Comparison of ENCODE assay signal across 15 mouse cellular contexts in the genomic region with DNA sequence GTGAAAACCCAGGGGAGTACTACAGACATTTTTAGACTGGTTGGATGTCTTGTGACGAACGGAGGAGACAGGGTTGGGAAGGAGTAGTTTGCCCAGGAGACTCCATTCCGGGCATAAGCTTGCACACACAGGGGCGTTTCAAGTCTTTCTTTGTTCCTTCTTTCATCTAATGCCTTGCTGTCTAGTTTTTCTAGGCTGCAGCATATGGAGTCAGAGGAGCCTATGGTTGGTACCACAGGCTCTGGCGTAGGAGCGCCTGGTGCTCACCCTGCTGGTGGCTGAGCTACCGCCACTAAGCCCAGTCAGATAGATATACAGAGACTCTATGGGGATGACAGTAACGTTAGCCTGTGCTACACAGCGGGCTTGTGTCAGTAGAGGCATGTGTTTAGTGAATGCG. TPM values are rescaled to one million over a fixed set of nuclear protein-coding genes. Genes with fewer than 3 reads are reported as not detected.
DNase-seq lines count a peak whose midpoint lies in the region; ATAC-seq and TF ChIP-seq lines count a peak whose summit lies in the region.
"Had no signal": no experiment of that assay in that cellular context is flagged by ENCODE, and none has a peak within 500 bp of the region (broad histone marks: within the 10 kb centered on the region; RNA-seq: fewer than 3 reads in every experiment).

No protein-coding gene starts in this region.

- 84% methylated on average over 10 of the region's 10 CpGs for WGBS in liver, embryonic 11.5 days
- WGBS in hindbrain, postnatal 0 days: 80% methylated on average over 10 of the region's 10 CpGs
- 81% methylated on average over 10 of the region's 10 CpGs for WGBS in neural tube, embryonic 14.5 days

- H3K9me3 ChIP-seq in liver, embryonic 11.5 days (ENCODE audit: control insufficient read depth, low read length): no peaks in the 10 kb centered on the region
- H3K9me3 ChIP-seq in hindbrain, postnatal 0 days (ENCODE audit: low read length): no peaks in the 10 kb centered on the region
- no peaks in the 10 kb centered on the region for H3K9me3 ChIP-seq in neural tube, embryonic 14.5 days (ENCODE audit: control insufficient read depth, low read length)
- H3K9me3 ChIP-seq: stomach, embryonic 15.5 days had no signal

- no peak for TF ChIP-seq CTCF in hindbrain, postnatal 0 days (IDR thresholded peaks at IDR 0.05; ENCODE audit: low read depth)

- H3K4me1 ChIP-seq in liver, embryonic 11.5 days (replicated peaks; ENCODE audit: control insufficient read depth, insufficient read depth, low read length): peaks cover 3% of the 10 kb centered on the region
- H3K4me1 ChIP-seq in hindbrain, postnatal 0 days (ENCODE audit: insufficient read depth, low read length): no peaks in the 10 kb centered on the region
- peaks cover 8% of the 10 kb centered on the region; the same call in 1 of the 2 replicates for H3K4me1 ChIP-seq in neural tube, embryonic 14.5 days (ENCODE audit: control insufficient read depth, insufficient read depth, low read length)

- H3K27ac ChIP-seq in liver, embryonic 11.5 days (ENCODE audit: low read depth, low read length): no peak overlapping the region
- H3K27ac ChIP-seq in hindbrain, postnatal 0 days: no peak overlapping the region
- H3K27ac ChIP-seq in neural tube, embryonic 14.5 days (ENCODE audit: low read depth, low read length): 0 out of 2 replicates have a peak overlapping the region, but pooled peaks have one; percentile 4
- H3K27ac ChIP-seq: stomach, embryonic 15.5 days had no signal

- H3K9ac ChIP-seq in liver, embryonic 11.5 days (ENCODE audit: low read depth, low read length): no peak overlapping the region
- no peak overlapping the region for H3K9ac ChIP-seq in hindbrain, postnatal 0 days (replicated peaks; ENCODE audit: low read length)
- H3K9ac ChIP-seq in neural tube, embryonic 14.5 days (replicated peaks; ENCODE audit: low read depth, low read length): no peak overlapping the region
- H3K9ac ChIP-seq: stomach, embryonic 15.5 days had no signal

- ATAC-seq in liver, embryonic 11.5 days (replicated peaks; ENCODE audit: low FRiP score): 0 out of 2 replicates have a peak, but pooled peaks have one; percentile 54
- peak; percentile 59; the same call in 1 of the 2 replicates for ATAC-seq in hindbrain, postnatal 0 days
- ATAC-seq in neural tube, embryonic 14.5 days (ENCODE audit: low read depth): peak; percentile 65; the same call in 1 of the 2 replicates
- no peak for ATAC-seq in granulocyte monocyte progenitor cell, adult 5-6 weeks (replicated peaks; ENCODE audit: poor library complexity, severe bottlenecking)
- no peak for ATAC-seq in inflammation-experienced regulatory T-cells, adult 6 months

- no peaks in the 10 kb centered on the region for H3K36me3 ChIP-seq in liver, embryonic 11.5 days (ENCODE audit: control insufficient read depth, insufficient read depth, low read length)
- H3K36me3 ChIP-seq in hindbrain, postnatal 0 days (ENCODE audit: insufficient read depth, low read length): no peaks in the 10 kb centered on the region
- H3K36me3 ChIP-seq in neural tube, embryonic 14.5 days (ENCODE audit: control insufficient read depth, insufficient read depth, low read length): no peaks in the 10 kb centered on the region
- H3K36me3 ChIP-seq: stomach, embryonic 15.5 days had no signal

- H3K4me2 ChIP-seq in liver, embryonic 11.5 days: no peak overlapping the region
- no peak overlapping the region for H3K4me2 ChIP-seq in hindbrain, postnatal 0 days (ENCODE audit: low read depth, low read length)
- H3K4me2 ChIP-seq in neural tube, embryonic 14.5 days (ENCODE audit: low read depth, low read length): no peak overlapping the region
- H3K4me2 ChIP-seq: stomach, embryonic 15.5 days had no signal

- H3K4me3 ChIP-seq in liver, embryonic 11.5 days (ENCODE audit: low read depth, low read length): no peak overlapping the region
- H3K4me3 ChIP-seq in hindbrain, postnatal 0 days (ENCODE audit: low read length): no peak overlapping the region
- no peak overlapping the region for H3K4me3 ChIP-seq in neural tube, embryonic 14.5 days (ENCODE audit: low read depth, low read length)
- H3K4me3 ChIP-seq: stomach, embryonic 15.5 days had no signal

- peak; percentile 8 to 37 for DNase-seq in frontal cortex, adult 2 months (ENCODE audit: extremely low spot score in 1 of 2, low spot score in 1 of 2)
- DNase-seq in frontal cortex, postnatal 14 days (ENCODE audit: low spot score in 2 of 2): no peak
- DNase-seq in liver, embryonic 11.5 days (ENCODE audit: low spot score): no peak
- DNase-seq in liver: no peak
- DNase-seq in hindbrain, postnatal 0 days (ENCODE audit: low spot score): no peak
- DNase-seq: adrenal gland, postnatal 10 days; cerebellum, adult 9-10 months; heart, adult 18-20 months; kidney, postnatal 36 days; lung, adult 2 months; retina, postnatal 1 day had no signal

- no peaks in the 10 kb centered on the region for H3K27me3 ChIP-seq in liver, embryonic 11.5 days (replicated peaks; ENCODE audit: control insufficient read depth, insufficient read depth, low read length)
- H3K27me3 ChIP-seq in hindbrain, postnatal 0 days (ENCODE audit: insufficient read depth, low read length): no peaks in the 10 kb centered on the region
- H3K27me3 ChIP-seq in neural tube, embryonic 14.5 days (ENCODE audit: control insufficient read depth, insufficient read depth, low read length): no peaks in the 10 kb centered on the region
- H3K27me3 ChIP-seq: stomach, embryonic 15.5 days had no signal

RNA-seq across cellular contexts. Expression of gene Mboat2, which starts 42.0 kb away (rescaled TPM):
- polyA plus RNA-seq in frontal cortex, adult 2 months (2012; rRNA removed): 33.3 and 33.8 TPM in 2 replicates
- polyA plus RNA-seq in liver, embryonic 11.5 days (2014; fragmentation: Nextera tagmentation; extraction: Ambion mirVana): 16.0 and 18.1 TPM in 2 replicates
- 60.2 and 67.7 TPM in 2 replicates for total RNA-seq in hindbrain, postnatal 0 days (2014; rRNA removed)
- 73.0 and 77.0 TPM in 2 replicates for polyA plus RNA-seq in hindbrain, postnatal 0 days (2015; fragmentation: Nextera tagmentation; extraction: Ambion mirVana)
- polyA plus RNA-seq in neural tube, embryonic 14.5 days (2014; fragmentation: Nextera tagmentation; extraction: Ambion mirVana): 80.5 and 93.8 TPM in 2 replicates
- total RNA-seq in granulocyte monocyte progenitor cell, adult 5-6 weeks (2014; fragmentation: Nextera tagmentation): 0.39 and 0.70 TPM in 2 replicates
- 0.47 and 0.98 TPM in 2 replicates for total RNA-seq in granulocyte monocyte progenitor cell, adult 5-6 weeks (2017)
- not detected for polyA plus RNA-seq in inflammation-experienced regulatory T-cells, adult 6 months (2017; shearing (Covaris generic))

Comparison
In these comparisons a context has a peak if more than half of its experiments do, and no peak if none do; other contexts are left out.
1. DNase-seq: peak in frontal cortex, adult 2 months (2 of 2); none in frontal cortex, postnatal 14 days (0 of 2), liver, embryonic 11.5 days (single experiment), liver (single experiment) and hindbrain, postnatal 0 days (single experiment).
2. ATAC-seq: peak in liver, embryonic 11.5 days (single experiment), hindbrain, postnatal 0 days (single experiment) and neural tube, embryonic 14.5 days (single experiment); none in granulocyte monocyte progenitor cell, adult 5-6 weeks (single experiment) and inflammation-experienced regulatory T-cells, adult 6 months (single experiment).
3. RNA of gene Mboat2, which starts 42.0 kb away (polyA plus RNA-seq): 80.5 to 93.8 TPM in neural tube, embryonic 14.5 days, 73.0 to 77.0 TPM in hindbrain, postnatal 0 days, 33.3 to 33.8 TPM in frontal cortex, adult 2 months and 16.0 to 18.1 TPM in liver, embryonic 11.5 days; not detected in inflammation-experienced regulatory T-cells, adult 6 months; every median in the first group is over 10 times any median in the second.